Mouse (Mus musculus): ENCODE data around the gene Fam181b.
A peak's percentile ranks its signal among the peaks of the same experiment; 100 is the strongest.

The Fam181b gene

GRCm38 (mm10) chr7:93079785-93080730 is at the start of gene Fam181b:
TSS of gene Fam181b (plus strand) at chr7:93079865.
- DNase-seq (ENCODE audit: low spot score), result peak; percentile 75

GRCm38 (mm10) chr7:93037763-93038471 is 41.7 kb upstream of the Fam181b start:
- no peak for DNase-seq (ENCODE audit: low spot score)

- DNase-seq (ENCODE audit: low spot score), result peak; percentile 47
These were observed 41.2 kb upstream of the Fam181b start for GRCm38 (mm10) chr7:93038472-93038828.

GRCm38 (mm10) chr7:93039542-93039941 is 40.1 kb upstream of the Fam181b start:
- DNase-seq (ENCODE audit: low spot score), result no peak

GRCm38 (mm10) chr7:93044359-93044758 is 35.3 kb upstream of the Fam181b start:
- DNase-seq (ENCODE audit: low spot score), result no peak

GRCm38 (mm10) chr7:93044788-93045187 is 34.9 kb upstream of the Fam181b start:
- no peak for DNase-seq (ENCODE audit: low spot score)

- DNase-seq (ENCODE audit: low spot score), result no peak
These were observed 18.8 kb upstream of the Fam181b start for GRCm38 (mm10) chr7:93060831-93061230.

GRCm38 (mm10) chr7:93061747-93062146 is 17.9 kb upstream of the Fam181b start:
- DNase-seq (ENCODE audit: low spot score), result no peak

- no peak for DNase-seq (ENCODE audit: low spot score)
These were observed 17.5 kb upstream of the Fam181b start for GRCm38 (mm10) chr7:93062189-93062588.

- no peak for DNase-seq (ENCODE audit: low spot score)
These were observed 12.1 kb upstream of the Fam181b start for GRCm38 (mm10) chr7:93067464-93068015.

- DNase-seq (ENCODE audit: low spot score), result no peak
These were observed 3.2 kb upstream of the Fam181b start for GRCm38 (mm10) chr7:93076435-93076960.

- no peak for DNase-seq (ENCODE audit: low spot score)
These were observed 263 bp upstream of the Fam181b start for GRCm38 (mm10) chr7:93079420-93079784.

GRCm38 (mm10) chr7:93080731-93081430 is 1.2 kb downstream of the Fam181b start:
- DNase-seq (ENCODE audit: low spot score), result peak; percentile 50

GRCm38 (mm10) chr7:93093371-93094058 is 13.8 kb downstream of the Fam181b start:
- DNase-seq (ENCODE audit: low spot score), result peak; percentile 71

GRCm38 (mm10) chr7:93095511-93095910 is 15.8 kb downstream of the Fam181b start:
- peak; percentile 50 for DNase-seq (ENCODE audit: low spot score)

GRCm38 (mm10) chr7:93104776-93105340 is 25.2 kb downstream of the Fam181b start:
- DNase-seq (ENCODE audit: low spot score), result no peak

GRCm38 (mm10) chr7:93110370-93110965 is 30.8 kb downstream of the Fam181b start:
- no peak for DNase-seq (ENCODE audit: low spot score)

GRCm38 (mm10) chr7:93111056-93111455 is 31.4 kb downstream of the Fam181b start:
- DNase-seq (ENCODE audit: low spot score), result no peak

- no peak for DNase-seq (ENCODE audit: low spot score)
These were observed 37.9 kb downstream of the Fam181b start for GRCm38 (mm10) chr7:93117561-93117960.

- no peak for DNase-seq (ENCODE audit: low spot score)
These were observed 44.3 kb downstream of the Fam181b start for GRCm38 (mm10) chr7:93123936-93124335.

Data from testis, postnatal 10 days (tissue).